Mouse (Mus musculus): ENCODE data around the gene Foxl1. TPM values are rescaled to one million over a fixed set of nuclear protein-coding genes. Genes with fewer than 3 reads are reported as not detected.

Gene Foxl1
- total RNA-seq, 4 experiments from 2014 or later: 0.08 to 0.26 (median 0.09) TPM; not detected in 1

GRCm38 (mm10) chr8:121092627-121093026 is 35.1 kb upstream of the Foxl1 start:
- peak; percentile 81 for DNase-seq (ENCODE audit: low spot score)

GRCm38 (mm10) chr8:121093496-121093895 is 34.2 kb upstream of the Foxl1 start:
- DNase-seq (ENCODE audit: low spot score): no peak

- DNase-seq (ENCODE audit: low spot score): peak; percentile 75
Observed at GRCm38 (mm10) chr8:121104049-121104818, 23.5 kb upstream of the Foxl1 start.

GRCm38 (mm10) chr8:121107668-121108656 is 19.8 kb upstream of the Foxl1 start, which contains the start of gene Mthfsd:
Mthfsd (minus strand) TSS chr8:121108392.
- peak; percentile 98 for DNase-seq (ENCODE audit: low spot score)

GRCm38 (mm10) chr8:121108657-121109056 is 19.1 kb upstream of the Foxl1 start:
- DNase-seq (ENCODE audit: low spot score): no peak

- no peak for DNase-seq (ENCODE audit: low spot score)
Observed at GRCm38 (mm10) chr8:121111145-121111907, 16.4 kb upstream of the Foxl1 start.

GRCm38 (mm10) chr8:121113261-121113660 is 14.5 kb upstream of the Foxl1 start:
- DNase-seq (ENCODE audit: low spot score): peak; percentile 98

GRCm38 (mm10) chr8:121115136-121115535 is 12.6 kb upstream of the Foxl1 start:
- DNase-seq (ENCODE audit: low spot score): no peak

- peak; percentile 91 for DNase-seq (ENCODE audit: low spot score)
Observed at GRCm38 (mm10) chr8:121115948-121116347, 11.8 kb upstream of the Foxl1 start, which contains the start of gene Foxc2. Foxc2 (plus strand) TSS chr8:121116171.

- no peak for DNase-seq (ENCODE audit: low spot score)
Observed at GRCm38 (mm10) chr8:121116591-121117185, 11.1 kb upstream of the Foxl1 start.

GRCm38 (mm10) chr8:121117186-121117651 is 10.5 kb upstream of the Foxl1 start:
- DNase-seq (ENCODE audit: low spot score): no peak

GRCm38 (mm10) chr8:121117906-121118305 is 9.8 kb upstream of the Foxl1 start:
- no peak for DNase-seq (ENCODE audit: low spot score)

GRCm38 (mm10) chr8:121118634-121119420 is 8.9 kb upstream of the Foxl1 start:
- no peak for DNase-seq (ENCODE audit: low spot score)

- DNase-seq (ENCODE audit: low spot score): no peak
Observed at GRCm38 (mm10) chr8:121119635-121120455, 7.9 kb upstream of the Foxl1 start.

- no peak for DNase-seq (ENCODE audit: low spot score)
Observed at GRCm38 (mm10) chr8:121120456-121121419, 7.0 kb upstream of the Foxl1 start.

GRCm38 (mm10) chr8:121121704-121122103 is 6.0 kb upstream of the Foxl1 start:
- DNase-seq (ENCODE audit: low spot score): no peak

GRCm38 (mm10) chr8:121122368-121122767 is 5.4 kb upstream of the Foxl1 start:
- no peak for DNase-seq (ENCODE audit: low spot score)

- no peak for DNase-seq (ENCODE audit: low spot score)
Observed at GRCm38 (mm10) chr8:121123113-121123512, 4.6 kb upstream of the Foxl1 start.

Measured in heart, adult 8-10 months (tissue).